Mouse (Mus musculus): ENCODE measurements around the gene Slc6a3. TPM values are rescaled to one million over a fixed set of nuclear protein-coding genes. Genes with fewer than 3 reads are reported as not detected.

Gene Slc6a3
- 0.06 TPM in 1 of 2 replicates, not detected in the other for polyA plus RNA-seq (2015; fragmentation: Nextera tagmentation; extraction: Ambion mirVana)

DNA sequence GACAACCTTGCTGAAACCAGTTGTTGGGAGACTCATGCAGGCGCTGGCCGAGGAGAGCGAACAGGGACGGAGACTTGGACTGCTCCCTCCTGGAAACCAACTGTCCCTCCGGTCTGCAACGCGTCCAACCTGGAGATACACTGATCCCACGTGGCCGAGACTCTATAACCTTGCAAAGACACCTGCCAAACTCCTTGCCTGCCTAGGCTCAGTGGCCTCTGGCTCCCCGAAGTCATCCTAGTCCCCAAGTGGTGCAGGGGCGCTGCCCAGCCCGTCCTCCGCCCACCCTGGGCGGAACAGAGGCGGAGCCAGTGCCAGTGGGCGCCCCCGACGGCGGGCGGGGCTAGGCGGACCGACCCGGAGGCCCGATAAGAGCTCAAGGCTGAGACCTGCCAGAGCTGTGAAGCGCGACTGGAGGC lies at the start of gene Slc6a3:
Gene Slc6a3 (plus strand): TSS at position 345 of the 419 bp plus-strand sequence.

DNA sequence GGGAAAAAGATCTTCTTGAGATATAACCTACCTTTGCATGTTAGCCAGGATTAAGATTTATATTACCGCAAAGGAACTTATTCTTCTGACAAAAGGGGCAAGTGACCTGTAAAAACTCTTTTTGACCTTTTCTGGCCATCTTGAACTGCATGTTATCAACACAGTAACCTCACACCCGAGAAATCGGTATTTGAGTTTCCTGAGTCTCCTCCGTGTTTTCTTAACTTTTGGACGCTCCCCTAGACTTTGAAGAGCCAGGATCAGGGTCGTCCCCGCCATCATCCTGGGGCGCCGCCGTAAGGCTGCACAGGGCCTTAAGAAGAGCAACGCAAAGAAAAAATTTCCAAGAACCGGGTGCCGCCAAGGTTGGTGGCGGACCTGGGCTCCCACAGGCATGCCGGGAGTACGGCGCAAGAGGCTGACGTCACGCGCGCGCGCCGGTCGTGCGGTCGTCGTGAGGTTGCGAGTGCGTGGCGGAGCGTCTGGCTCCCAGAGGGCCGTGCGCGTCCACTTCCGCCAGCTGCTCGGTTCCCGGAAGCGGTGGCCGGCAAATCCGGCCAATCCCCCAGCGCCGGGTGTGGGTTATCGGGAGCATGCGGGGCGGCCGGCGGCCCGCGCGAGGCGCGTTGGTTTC lies 67.1 kb downstream of the Slc6a3 start, which contains the start of gene Clptm1l:
Gene Clptm1l (plus strand): TSS at position 485 of the 634 bp plus-strand sequence.

DNA sequence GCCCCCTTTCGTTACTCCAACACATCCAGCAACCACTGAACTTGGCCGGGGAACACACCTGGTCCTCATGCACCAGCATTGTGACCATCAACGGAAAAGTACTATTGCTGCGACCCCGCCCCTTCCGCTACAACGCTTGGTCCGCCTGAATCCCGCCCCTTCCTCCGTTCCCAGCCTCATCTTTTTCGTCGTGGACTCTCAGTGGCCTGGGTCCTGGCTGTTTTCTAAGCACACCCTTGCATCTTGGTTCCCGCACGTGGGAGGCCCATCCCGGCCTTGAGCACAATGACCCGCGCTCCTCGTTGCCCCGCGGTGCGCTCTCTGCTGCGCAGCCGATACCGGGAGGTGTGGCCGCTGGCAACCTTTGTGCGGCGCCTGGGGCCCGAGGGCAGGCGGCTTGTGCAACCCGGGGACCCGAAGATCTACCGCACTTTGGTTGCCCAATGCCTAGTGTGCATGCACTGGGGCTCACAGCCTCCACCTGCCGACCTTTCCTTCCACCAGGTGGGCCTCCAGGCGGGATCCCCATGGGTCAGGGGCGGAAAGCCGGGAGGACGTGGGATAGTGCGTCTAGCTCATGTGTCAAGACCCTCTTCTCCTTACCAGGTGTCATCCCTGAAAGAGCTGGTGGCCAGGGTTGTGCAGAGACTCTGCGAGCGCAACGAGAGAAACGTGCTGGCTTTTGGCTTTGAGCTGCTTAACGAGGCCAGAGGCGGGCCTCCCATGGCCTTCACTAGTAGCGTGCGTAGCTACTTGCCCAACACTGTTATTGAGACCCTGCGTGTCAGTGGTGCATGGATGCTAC lies 90.4 kb downstream of the Slc6a3 start, which contains the start of gene Tert:
Gene Tert (plus strand): TSS at position 167 of the 805 bp plus-strand sequence.

Other genes with a start within 250 kb of the Slc6a3 start
- gene Mrpl36, start 208.2 kb upstream of the Slc6a3 start, polyA plus RNA-seq (2015; fragmentation: Nextera tagmentation; extraction: Ambion mirVana): 107 and 117 TPM in 2 replicates
- gene Ndufs6, start 208.2 kb upstream of the Slc6a3 start, polyA plus RNA-seq (2015; fragmentation: Nextera tagmentation; extraction: Ambion mirVana): 390 and 418 TPM in 2 replicates
- 10.1 and 10.2 TPM in 2 replicates for gene Lpcat1, start 69.5 kb upstream of the Slc6a3 start, polyA plus RNA-seq (2015; fragmentation: Nextera tagmentation; extraction: Ambion mirVana)
- 94.2 and 107 TPM in 2 replicates for gene Clptm1l, start 67.3 kb downstream of the Slc6a3 start, polyA plus RNA-seq (2015; fragmentation: Nextera tagmentation; extraction: Ambion mirVana)
- gene Tert, start 90.2 kb downstream of the Slc6a3 start, polyA plus RNA-seq (2015; fragmentation: Nextera tagmentation; extraction: Ambion mirVana): 0.96 and 0.99 TPM in 2 replicates
- gene Slc6a18, start 141.3 kb downstream of the Slc6a3 start, polyA plus RNA-seq (2015; fragmentation: Nextera tagmentation; extraction: Ambion mirVana): 0.34 and 0.99 TPM in 2 replicates
- gene Slc6a19, start 168.1 kb downstream of the Slc6a3 start, polyA plus RNA-seq (2015; fragmentation: Nextera tagmentation; extraction: Ambion mirVana): 0.10 and 0.12 TPM in 2 replicates
- gene Slc12a7, start 196.3 kb downstream of the Slc6a3 start, polyA plus RNA-seq (2015; fragmentation: Nextera tagmentation; extraction: Ambion mirVana): 6.9 and 7.4 TPM in 2 replicates